8 mouse cellular contexts compared by ENCODE assay signal in the genomic region with DNA sequence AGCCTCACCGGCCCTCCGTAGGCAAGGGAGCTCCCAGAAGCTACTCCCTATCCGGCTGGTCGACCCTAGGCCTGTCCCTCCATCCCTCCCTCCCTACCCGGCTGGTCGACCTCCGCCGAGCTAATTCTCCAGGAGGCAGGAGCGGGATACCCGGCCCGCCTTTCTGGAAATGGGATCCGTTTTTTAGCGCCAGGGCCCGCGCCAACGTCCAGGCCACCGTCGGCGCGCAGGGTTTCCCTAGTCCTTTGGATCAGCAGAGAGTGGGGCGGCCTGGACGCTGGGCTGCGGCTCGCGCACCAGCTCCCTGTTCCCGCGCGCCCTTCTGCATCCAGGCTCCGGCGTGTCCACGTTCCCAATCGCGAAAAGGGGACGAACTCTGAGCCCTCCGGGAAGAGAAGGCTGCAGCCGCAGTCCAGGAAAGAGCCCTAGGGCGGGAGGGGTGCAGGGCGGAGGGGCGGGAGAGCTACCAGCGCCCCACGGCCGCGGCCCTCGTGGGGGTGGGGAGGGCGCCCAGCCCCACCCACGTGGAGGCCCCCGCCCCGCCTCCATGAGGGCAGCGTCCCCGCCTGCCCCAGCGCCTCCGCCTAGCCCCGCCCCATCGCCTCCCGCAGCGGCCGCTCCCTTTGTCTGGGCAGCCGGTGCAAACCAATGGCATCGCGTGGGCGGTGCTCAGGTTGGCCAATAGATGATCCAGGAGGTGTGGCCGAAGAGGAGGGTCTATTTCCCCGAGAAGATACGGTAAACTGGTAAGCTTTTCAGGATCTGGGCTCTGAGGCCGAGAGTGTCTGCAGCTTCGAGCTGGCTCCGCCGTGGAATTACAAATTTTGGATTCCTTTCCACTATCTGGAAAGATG. TPM values are rescaled to one million over a fixed set of nuclear protein-coding genes. Genes with fewer than 3 reads are reported as not detected.
DNase-seq lines count a peak whose midpoint lies in the region; ATAC-seq lines count a peak whose summit lies in the region.

No protein-coding gene starts in this region.

- ATAC-seq in megakaryocyte, adult 5-6 weeks (ENCODE audit: poor library complexity, severe bottlenecking): peak; percentile 99

- intact Hi-C loops in gastrocnemius, postnatal 14 days (cut with DNase I; ENCODE audit: low total_unique reads): no loop called here

- peak; percentile 100 for DNase-seq in adrenal gland, adult 2 months
- DNase-seq in embryo, embryonic 11 days: peak; percentile 99
- peak; percentile 100 for DNase-seq in gastrocnemius, postnatal 14 days
- peak; percentile 95 for DNase-seq in induced T-regulatory cell, adult 2 months (ENCODE audit: low read depth)
- peak; percentile 82 to 100 for DNase-seq in left cerebral cortex, adult 8-10 months (ENCODE audit: low spot score in 2 of 2)
- peak; percentile 99 for DNase-seq in right cerebral cortex, adult 18-20 months
- peak; percentile 95 for DNase-seq in urinary bladder, adult 2 months (ENCODE audit: low spot score)

RNA-seq across cellular contexts. Expression of a gene that starts 38.5 kb away (rescaled TPM):
- 100 to 1,000 TPM; 119 to 148 TPM for total RNA-seq in adrenal gland, adult 2 months (2021)
- polyA plus RNA-seq in adrenal gland, adult 2 months (2012; rRNA removed): 132 and 146 TPM in 2 replicates
- 10 to 100 TPM; 56.1 to 60.8 TPM for total RNA-seq in gastrocnemius, postnatal 14 days (2021)
- 10 to 100 TPM; 80.0 to 98.8 (median 89.6) TPM for total RNA-seq in left cerebral cortex, adult 8-10 months (2022)
- 23.4 and 27.7 TPM in 2 replicates for total RNA-seq in megakaryocyte, adult 5-6 weeks (2015)
- 31.9 and 32.6 TPM in 2 replicates for total RNA-seq in megakaryocyte, adult 5-6 weeks (2017)
- polyA plus RNA-seq in urinary bladder, adult 2 months (2012; rRNA removed): 60.0 and 72.0 TPM in 2 replicates

RNA-seq across cellular contexts. Expression of a gene that starts 43.1 kb away (rescaled TPM):
- total RNA-seq in adrenal gland, adult 2 months (2021): 10 to 100 TPM in 1 of 2 experiments, 1 to 10 TPM in 1; 9.2 to 21.9 TPM
- 17.9 and 19.5 TPM in 2 replicates for polyA plus RNA-seq in adrenal gland, adult 2 months (2012; rRNA removed)
- total RNA-seq in gastrocnemius, postnatal 14 days (2021): 1 to 10 TPM; 3.4 to 8.1 TPM
- 10 to 100 TPM; 20.8 to 23.0 (median 21.6) TPM for total RNA-seq in left cerebral cortex, adult 8-10 months (2022)
- 3.1 and 4.4 TPM in 2 replicates for total RNA-seq in megakaryocyte, adult 5-6 weeks (2015)
- total RNA-seq in megakaryocyte, adult 5-6 weeks (2017): 1.3 and 1.7 TPM in 2 replicates
- 4.3 and 8.2 TPM in 2 replicates for polyA plus RNA-seq in urinary bladder, adult 2 months (2012; rRNA removed)

Comparison
In these comparisons a context has a peak if more than half of its experiments do, and no peak if none do; other contexts are left out.
1. Peak in every context shown above with its lines: DNase-seq and ATAC-seq.